Mouse (Mus musculus): ENCODE results near the gene Sbsn. TPM values are rescaled to one million over a fixed set of nuclear protein-coding genes. Genes with fewer than 3 reads are reported as not detected.
A peak's percentile ranks its signal among the peaks of the same experiment; 100 is the strongest.
"Not testable (repeated sequence)": the region's sequence is repeated elsewhere in the genome, so short reads cannot be mapped to it uniquely, and the experiment has no call there.

The Sbsn gene
- total and polyA plus RNA-seq, 2 experiments: 0.33 to 0.46 TPM

DNA sequence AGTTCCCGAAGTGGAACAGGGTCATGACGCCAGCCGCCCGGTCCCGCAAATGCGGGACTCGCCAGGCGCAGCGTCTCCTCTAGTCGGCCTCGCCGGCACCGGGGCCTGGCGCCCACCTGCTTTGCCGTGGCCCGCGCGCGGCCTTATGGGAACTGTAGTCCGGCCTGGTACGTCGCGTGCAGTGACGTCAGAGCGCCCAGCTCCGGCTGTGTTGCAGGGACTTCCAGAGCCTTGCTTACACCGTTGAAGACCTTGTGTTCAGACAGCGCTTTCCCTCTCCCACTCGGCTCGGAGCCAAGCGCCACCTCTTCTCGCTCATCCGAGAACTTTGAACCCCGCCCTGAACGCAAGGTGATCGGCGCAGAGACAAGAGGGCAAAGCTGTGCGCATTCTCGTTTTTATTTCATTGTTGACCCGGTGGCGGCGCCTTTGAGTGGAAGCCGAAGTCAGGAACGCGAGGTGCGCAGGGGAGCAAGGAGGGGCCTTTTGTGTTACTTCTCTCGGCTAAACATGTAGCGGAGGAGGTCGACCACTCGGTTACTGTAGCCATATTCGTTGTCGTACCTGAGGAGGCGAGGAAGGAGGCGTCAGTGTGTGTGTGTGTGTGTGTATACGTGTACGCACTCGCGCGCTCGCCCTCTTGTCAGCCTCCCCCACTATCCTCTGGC lies 21.7 kb upstream of the Sbsn start, which contains the start of gene Tmem147:
Tmem147 (minus strand) TSS at position 145 of the 668 bp plus-strand sequence.
- under 1% methylated on average over 60 of the region's 60 CpGs for WGBS
- DNase-seq (ENCODE audit: extremely low read depth, low read depth, low spot score): peak; percentile 99

GRCm38 (mm10) chr7:30730064-30730722 lies 21.1 kb upstream of the Sbsn start:
- Histone ChIP-seq H3K27ac (replicated peaks; ENCODE audit: insufficient read depth, low read depth, low read length) (peak overlapping the region; percentile 86), H3K4me3 (ENCODE audit: insufficient read depth, low read depth, low read length) (peak overlapping the region; percentile 75), H3K4me1 (ENCODE audit: control insufficient read depth, insufficient read depth, low read length) (peaks cover 21% of the 10 kb centered on the region), H3K9ac (ENCODE audit: low read depth, low read length) (peak overlapping the region; percentile 89)
- not testable (repeated sequence) for H3K27me3 ChIP-seq (ENCODE audit: control insufficient read depth, insufficient read depth, low read length); DNase-seq (ENCODE audit: extremely low read depth, low read depth, low spot score); H3K36me3 ChIP-seq (ENCODE audit: control insufficient read depth, insufficient read depth, low read length); H3K79me2 ChIP-seq (ENCODE audit: control insufficient read depth, insufficient read depth, low read length)
- 18% methylated on average over 13 of the region's 22 CpGs for WGBS

More for the DNA sequence above, 21.7 kb upstream of the Sbsn start, which contains the start of gene Tmem147:
- peak within 1 kb of the TSS; percentile 86 for H3K27ac ChIP-seq (replicated peaks; ENCODE audit: insufficient read depth, low read depth, low read length)
- H3K79me2 ChIP-seq (ENCODE audit: control insufficient read depth, insufficient read depth, low read length): no peaks in the 10 kb centered on the region; the same call in 1 of the 2 replicates
- H3K4me1 ChIP-seq (ENCODE audit: control insufficient read depth, insufficient read depth, low read length): peaks cover 21% of the 10 kb centered on the region
- TF ChIP-seq CTCF (IDR thresholded peaks at IDR 0.05; ENCODE audit: low read depth, low read length) (no peak; the same call in 1 of the 2 replicates), POLR2A (IDR thresholded peaks at IDR 0.05; ENCODE audit: extremely low read depth, insufficient read depth, low read length) (0 out of 2 replicates have a peak, but pooled peaks have one; percentile 53)
- peak within 1 kb of the TSS; percentile 75 for H3K4me3 ChIP-seq (ENCODE audit: insufficient read depth, low read depth, low read length)
- H3K36me3 ChIP-seq (ENCODE audit: control insufficient read depth, insufficient read depth, low read length): peaks cover 3% of the 10 kb centered on the region; the same call in 1 of the 2 replicates
- H3K9ac ChIP-seq (ENCODE audit: low read depth, low read length): peak within 1 kb of the TSS; percentile 89
- no peaks in the 10 kb centered on the region for H3K27me3 ChIP-seq (ENCODE audit: control insufficient read depth, insufficient read depth, low read length)

GRCm38 (mm10) chr7:30736211-30736610 lies 15.1 kb upstream of the Sbsn start:
- Histone ChIP-seq H3K9ac (ENCODE audit: low read depth, low read length) (no peak overlapping the region), H3K4me3 (ENCODE audit: insufficient read depth, low read depth, low read length) (no peak overlapping the region), H3K79me2 (ENCODE audit: control insufficient read depth, insufficient read depth, low read length) (no peaks in the 10 kb centered on the region), H3K27ac (replicated peaks; ENCODE audit: insufficient read depth, low read depth, low read length) (no peak overlapping the region), H3K4me1 (ENCODE audit: control insufficient read depth, insufficient read depth, low read length) (peaks cover 7% of the 10 kb centered on the region; the same call in 1 of the 2 replicates), H3K36me3 (ENCODE audit: control insufficient read depth, insufficient read depth, low read length) (peaks cover 13% of the 10 kb centered on the region), H3K27me3 (ENCODE audit: control insufficient read depth, insufficient read depth, low read length) (no peaks in the 10 kb centered on the region)
- TF ChIP-seq CTCF (IDR thresholded peaks at IDR 0.05; ENCODE audit: low read depth, low read length) (no peak), POLR2A (IDR thresholded peaks at IDR 0.05; ENCODE audit: extremely low read depth, insufficient read depth, low read length) (no peak)
- WGBS: 88% methylated on average over 3 of the region's 3 CpGs
- DNase-seq (ENCODE audit: extremely low read depth, low read depth, low spot score): no peak

- not testable (repeated sequence) for H3K36me3 ChIP-seq (ENCODE audit: control insufficient read depth, insufficient read depth, low read length); H3K9ac ChIP-seq (ENCODE audit: low read depth, low read length); H3K4me1 ChIP-seq (ENCODE audit: control insufficient read depth, insufficient read depth, low read length); DNase-seq (ENCODE audit: extremely low read depth, low read depth, low spot score); H3K27ac ChIP-seq (replicated peaks; ENCODE audit: insufficient read depth, low read depth, low read length); H3K79me2 ChIP-seq (ENCODE audit: control insufficient read depth, insufficient read depth, low read length); H3K4me3 ChIP-seq (ENCODE audit: insufficient read depth, low read depth, low read length); H3K27me3 ChIP-seq (ENCODE audit: control insufficient read depth, insufficient read depth, low read length)
- WGBS: 80% methylated on average over 2 of the region's 2 CpGs
Observed at GRCm38 (mm10) chr7:30742570-30742969, 8.7 kb upstream of the Sbsn start.

- H3K4me3 ChIP-seq (ENCODE audit: insufficient read depth, low read depth, low read length); H3K4me1 ChIP-seq (ENCODE audit: control insufficient read depth, insufficient read depth, low read length); H3K79me2 ChIP-seq (ENCODE audit: control insufficient read depth, insufficient read depth, low read length); DNase-seq (ENCODE audit: extremely low read depth, low read depth, low spot score); H3K9ac ChIP-seq (ENCODE audit: low read depth, low read length); H3K27me3 ChIP-seq (ENCODE audit: control insufficient read depth, insufficient read depth, low read length); H3K27ac ChIP-seq (replicated peaks; ENCODE audit: insufficient read depth, low read depth, low read length); H3K36me3 ChIP-seq (ENCODE audit: control insufficient read depth, insufficient read depth, low read length): not testable (repeated sequence)
- WGBS: 95% methylated on average over 4 of the region's 4 CpGs
Observed at GRCm38 (mm10) chr7:30743617-30744016, 7.7 kb upstream of the Sbsn start, which contains the start of gene Gapdhs. TSS of gene Gapdhs (minus strand) at chr7:30743681.

DNA sequence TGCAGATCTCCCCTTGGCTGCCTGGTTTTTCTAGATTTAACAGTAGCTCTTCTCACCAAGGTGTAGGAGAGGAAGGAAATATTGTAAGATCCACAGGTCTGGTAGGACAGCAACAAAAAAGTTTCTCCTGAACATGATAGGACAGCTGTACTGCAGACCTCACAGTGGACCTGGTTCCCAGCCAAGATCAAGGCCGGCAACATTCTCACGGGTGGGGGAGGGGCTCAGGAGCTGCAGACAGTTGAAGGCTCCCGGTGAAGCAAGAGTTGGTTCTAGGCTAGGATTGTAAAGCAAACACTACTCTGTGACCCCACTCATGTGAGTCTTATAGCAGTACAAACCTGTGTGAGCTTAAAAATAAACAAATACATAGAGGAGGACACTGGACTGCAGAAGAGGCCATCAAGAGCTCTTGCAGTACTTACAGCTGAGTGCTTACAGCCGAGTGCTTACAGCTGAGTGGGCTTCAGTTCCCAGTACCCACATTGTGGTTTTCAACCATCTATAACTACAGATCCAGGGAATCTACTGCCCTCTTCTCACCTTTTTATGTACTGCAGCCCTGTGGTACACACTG lies 7.2 kb upstream of the Sbsn start:
- Histone ChIP-seq H3K36me3 (ENCODE audit: control insufficient read depth, insufficient read depth, low read length) (no peaks in the 10 kb centered on the region), H3K27me3 (ENCODE audit: control insufficient read depth, insufficient read depth, low read length) (no peaks in the 10 kb centered on the region), H3K4me3 (ENCODE audit: insufficient read depth, low read depth, low read length) (no peak overlapping the region), H3K4me1 (ENCODE audit: control insufficient read depth, insufficient read depth, low read length) (no peaks in the 10 kb centered on the region; the same call in 1 of the 2 replicates), H3K9ac (ENCODE audit: low read depth, low read length) (no peak overlapping the region), H3K79me2 (ENCODE audit: control insufficient read depth, insufficient read depth, low read length) (no peaks in the 10 kb centered on the region), H3K27ac (replicated peaks; ENCODE audit: insufficient read depth, low read depth, low read length) (no peak overlapping the region)
- DNase-seq (ENCODE audit: extremely low read depth, low read depth, low spot score): peak; percentile 59
- TF ChIP-seq CTCF (IDR thresholded peaks at IDR 0.05; ENCODE audit: low read depth, low read length) (no peak), POLR2A (IDR thresholded peaks at IDR 0.05; ENCODE audit: extremely low read depth, insufficient read depth, low read length) (no peak)
- 24% methylated on average over 4 of the region's 4 CpGs for WGBS
